Mouse (Mus musculus): ENCODE data around the gene Trim5.
"Not testable (repeated sequence)": the region's sequence is repeated elsewhere in the genome, so short reads cannot be mapped to it uniquely, and the experiment has no call there.

DNA sequence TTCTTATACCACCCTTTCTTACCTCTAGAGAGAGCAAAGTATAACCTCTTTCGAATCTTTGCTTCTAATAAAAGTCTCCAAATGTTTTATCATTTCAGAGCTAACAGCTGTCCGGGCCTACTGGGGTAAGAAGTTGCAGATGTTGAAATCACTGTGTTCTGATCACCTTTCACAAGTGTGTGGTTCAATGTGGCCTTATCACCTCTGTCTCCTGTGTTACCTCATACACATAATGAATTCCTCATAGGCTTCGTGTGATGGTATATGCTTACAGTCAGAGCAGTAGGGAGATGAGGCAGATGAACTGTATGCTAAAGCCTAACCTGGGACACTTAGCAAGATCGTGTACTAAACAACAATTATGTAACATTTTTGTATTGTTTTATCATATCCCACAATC, 27.5 kb downstream of the Trim5 start:
- TF ChIP-seq POLR2A (IDR thresholded peaks at IDR 0.05; ENCODE audit: low read depth, low read length); CTCF (IDR thresholded peaks at IDR 0.05; ENCODE audit: borderline replicate concordance, insufficient read depth, low read length): not testable (repeated sequence)

All from embryonic fibroblast, embryonic 13.5 days (primary cell).